Comparison of ENCODE assay signal across 9 mouse cellular contexts in the genomic region with DNA sequence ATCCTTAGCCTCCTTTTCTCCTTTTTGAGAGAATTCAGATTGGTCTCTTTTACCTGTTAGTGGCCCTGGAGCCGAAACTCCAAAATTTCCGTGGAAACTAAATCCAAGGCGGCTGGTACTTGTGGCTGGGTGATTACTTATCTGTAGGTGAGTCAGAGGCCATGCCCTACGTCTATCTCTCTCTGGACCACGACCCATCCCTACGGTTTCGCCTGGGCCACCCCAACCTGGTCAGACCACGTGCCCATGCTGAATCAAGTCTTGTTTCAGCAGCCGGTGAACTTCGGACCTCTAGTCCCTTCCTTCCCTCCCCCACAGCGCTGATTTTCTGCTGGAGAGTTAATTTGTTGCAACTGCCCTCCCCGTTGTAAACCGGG. TPM values are rescaled to one million over a fixed set of nuclear protein-coding genes. Genes with fewer than 3 reads are reported as not detected.
DNase-seq lines count a peak whose midpoint lies in the region; ATAC-seq lines count a peak whose summit lies in the region.
"Had no signal": no experiment of that assay in that cellular context is flagged by ENCODE, and none has a peak within 500 bp of the region (broad histone marks: within the 10 kb centered on the region; RNA-seq: fewer than 3 reads in every experiment).

No protein-coding gene starts in this region.

- no peaks in the 10 kb centered on the region for H3K27me3 ChIP-seq in limb, embryonic 10.5 days (ENCODE audit: low read depth, poor library complexity, severe bottlenecking)
- no peaks in the 10 kb centered on the region for H3K27me3 ChIP-seq in midbrain, embryonic 11.5 days (ENCODE audit: control insufficient read depth, insufficient read depth, low read length)
- H3K27me3 ChIP-seq: CH12.LX had no signal

- H3K4me3 ChIP-seq in limb, embryonic 10.5 days, result peak overlapping the region; percentile 92
- H3K4me3 ChIP-seq in midbrain, embryonic 11.5 days (ENCODE audit: low read depth, low read length), result peak overlapping the region; percentile 65

- peak; percentile 47; the same call in 1 of the 2 replicates for ATAC-seq in midbrain, embryonic 11.5 days (ENCODE audit: low FRiP score)

- no peaks in the 10 kb centered on the region for H3K36me3 ChIP-seq in limb, embryonic 10.5 days
- H3K36me3 ChIP-seq in midbrain, embryonic 11.5 days (ENCODE audit: control insufficient read depth, insufficient read depth, low read length), result no peaks in the 10 kb centered on the region

- DNase-seq in gastrocnemius, adult 18-20 months (ENCODE audit: low spot score), result peak; percentile 1
- no peak for DNase-seq in gastrocnemius, postnatal 25 days
- DNase-seq in embryo, embryonic 10.5 days (ENCODE audit: low spot score), result peak; percentile 54
- peak; percentile 7 to 15 for DNase-seq in heart, postnatal 10 days
- peak; percentile 49 for DNase-seq in limb, embryonic 10.5 days (ENCODE audit: low spot score)
- no peak for DNase-seq in midbrain, embryonic 11.5 days (ENCODE audit: low spot score, missing footprints)
- no peak for DNase-seq in thymus, adult 18-20 months
- no peak for DNase-seq in thymus, postnatal 0 days (ENCODE audit: low spot score)

- peak overlapping the region; percentile 83 for H3K9ac ChIP-seq in midbrain, embryonic 11.5 days (ENCODE audit: low read length)

- 1% methylated on average over 13 of the region's 13 CpGs for WGBS in limb, embryonic 10.5 days
- 4% methylated on average over 13 of the region's 13 CpGs for WGBS in midbrain, embryonic 11.5 days

- H3K9me3 ChIP-seq in limb, embryonic 10.5 days (replicated peaks), result no peaks in the 10 kb centered on the region
- no peaks in the 10 kb centered on the region for H3K9me3 ChIP-seq in midbrain, embryonic 11.5 days (ENCODE audit: control insufficient read depth, low read length)

- H3K4me2 ChIP-seq in midbrain, embryonic 11.5 days, result peak overlapping the region; percentile 89

- peaks cover 37% of the 10 kb centered on the region for H3K4me1 ChIP-seq in limb, embryonic 10.5 days
- no peaks in the 10 kb centered on the region; the same call in 1 of the 2 replicates for H3K4me1 ChIP-seq in midbrain, embryonic 11.5 days (ENCODE audit: control insufficient read depth, insufficient read depth, low read length)

- intact Hi-C loops in heart, postnatal 10 days (cut with DNase I), result loop anchor here (5.0 kb wide), 1 partner anchor 86 kb away; no protein-coding TSS in a partner anchor

- H3K27ac ChIP-seq in limb, embryonic 10.5 days, result peak overlapping the region; percentile 96
- no peak overlapping the region for H3K27ac ChIP-seq in midbrain, embryonic 11.5 days (ENCODE audit: low read depth, low read length)

RNA-seq across cellular contexts. Expression of gene Sh3d19, which starts 0.7 kb away (rescaled TPM):
- total RNA-seq in gastrocnemius, adult 18-20 months (2021), result 1 to 10 TPM; 8.0 to 9.2 TPM
- total RNA-seq in gastrocnemius, postnatal 25 days (2021), result 10 to 100 TPM; 20.0 to 20.6 TPM
- 10 to 100 TPM; 23.4 to 27.8 TPM for total RNA-seq in heart, postnatal 10 days (2021)
- polyA plus RNA-seq in limb, embryonic 10.5 days (2016; fragmentation: Nextera tagmentation; extraction: Ambion mirVana), result 15.0 and 20.3 TPM in 2 replicates
- polyA plus RNA-seq in midbrain, embryonic 11.5 days (2014; fragmentation: Nextera tagmentation; extraction: Ambion mirVana), result 6.8 and 7.6 TPM in 2 replicates
- polyA plus RNA-seq in thymus, postnatal 0 days (2015; fragmentation: Nextera tagmentation; extraction: Ambion mirVana), result 2.5 and 3.5 TPM in 2 replicates

RNA-seq across cellular contexts. Expression of gene Prss48, which starts 30.7 kb away (rescaled TPM):
- total RNA-seq in gastrocnemius, adult 18-20 months (2021), result not detected
- total RNA-seq in gastrocnemius, postnatal 25 days (2021), result not detected
- total RNA-seq in heart, postnatal 10 days (2021), result not detected
- 0.31 TPM in 1 of 2 replicates, not detected in the other for polyA plus RNA-seq in limb, embryonic 10.5 days (2016; fragmentation: Nextera tagmentation; extraction: Ambion mirVana)
- polyA plus RNA-seq in midbrain, embryonic 11.5 days (2014; fragmentation: Nextera tagmentation; extraction: Ambion mirVana), result not detected in 2 replicates
- polyA plus RNA-seq in thymus, postnatal 0 days (2015; fragmentation: Nextera tagmentation; extraction: Ambion mirVana), result not detected in 2 replicates
- total RNA-seq: CH12.LX had no signal

Comparison
In these comparisons a context has a peak if more than half of its experiments do, and no peak if none do; other contexts are left out.
1. DNase-seq: peak in gastrocnemius, adult 18-20 months (single experiment), embryo, embryonic 10.5 days (single experiment), heart, postnatal 10 days (2 of 2) and limb, embryonic 10.5 days (single experiment); none in gastrocnemius, postnatal 25 days (single experiment), midbrain, embryonic 11.5 days (single experiment), thymus, adult 18-20 months (0 of 2) and thymus, postnatal 0 days (single experiment).